Mouse (Mus musculus): ENCODE data around the gene Rph3a.
"Not testable (repeated sequence)": the region's sequence is repeated elsewhere in the genome, so short reads cannot be mapped to it uniquely, and the experiment has no call there.

Gene Rph3a

GRCm38 (mm10) chr5:120906791-120907733, 102.8 kb downstream of the Rph3a start, which contains the start of gene Oas1a:
Gene Oas1a, minus strand, starts transcription at chr5:120907521.
- DNase-seq: not testable (repeated sequence)

- no peak for DNase-seq
Measured at GRCm38 (mm10) chr5:120902056-120902455, 107.8 kb downstream of the Rph3a start.

- DNase-seq: no peak
Measured at GRCm38 (mm10) chr5:120900666-120901065, 109.2 kb downstream of the Rph3a start.

- DNase-seq: no peak
Measured at GRCm38 (mm10) chr5:120898726-120899125, 111.2 kb downstream of the Rph3a start.

- no peak for DNase-seq
Measured at GRCm38 (mm10) chr5:120898307-120898706, 111.6 kb downstream of the Rph3a start.

GRCm38 (mm10) chr5:120895231-120895900, 114.5 kb downstream of the Rph3a start:
- no peak for DNase-seq

- not testable (repeated sequence) for DNase-seq
Measured at GRCm38 (mm10) chr5:120894692-120895091, 115.2 kb downstream of the Rph3a start.

GRCm38 (mm10) chr5:120893866-120894265, 116.0 kb downstream of the Rph3a start:
- not testable (repeated sequence) for DNase-seq

GRCm38 (mm10) chr5:120892243-120892660, 117.6 kb downstream of the Rph3a start:
- DNase-seq: no peak

- DNase-seq: not testable (repeated sequence)
Measured at GRCm38 (mm10) chr5:120891566-120892242, 118.2 kb downstream of the Rph3a start.

- no peak for DNase-seq
Measured at GRCm38 (mm10) chr5:120890991-120891390, 118.9 kb downstream of the Rph3a start.
